Comparison of ENCODE assay signal across 19 mouse cellular contexts in genomic region chr6:136848399-136848798, GRCm38 (mm10). TPM values are rescaled to one million over a fixed set of nuclear protein-coding genes. Genes with fewer than 3 reads are reported as not detected.
DNase-seq lines count a peak whose midpoint lies in the region; ATAC-seq and TF ChIP-seq lines count a peak whose summit lies in the region.
"Had no signal": no experiment of that assay in that cellular context is flagged by ENCODE, and none has a peak within 500 bp of the region (broad histone marks: within the 10 kb centered on the region; RNA-seq: fewer than 3 reads in every experiment).

No protein-coding gene starts in this region.

- ATAC-seq in erythroid progenitor cell, adult 5-6 weeks (replicated peaks; ENCODE audit: low FRiP score, poor library complexity, severe bottlenecking), result peak; percentile 78
- ATAC-seq in liver, embryonic 12.5 days, result peak; percentile 69
- ATAC-seq in liver, embryonic 16.5 days (ENCODE audit: low read depth), result peak; percentile 62
- ATAC-seq in forebrain, embryonic 13.5 days, result no peak
- ATAC-seq: forebrain, embryonic 16.5 days had no signal

- H3K4me2 ChIP-seq in liver, embryonic 12.5 days, result peak overlapping the region; percentile 51
- peak overlapping the region; percentile 18 for H3K4me2 ChIP-seq in liver, embryonic 16.5 days (ENCODE audit: low read depth, low read length)
- no peak overlapping the region for H3K4me2 ChIP-seq in forebrain, embryonic 13.5 days
- H3K4me2 ChIP-seq: heart, embryonic 12.5 days; hindbrain, embryonic 15.5 days had no signal

- no peaks in the 10 kb centered on the region for H3K27me3 ChIP-seq in liver, embryonic 12.5 days (replicated peaks)
- no peaks in the 10 kb centered on the region for H3K27me3 ChIP-seq in liver, embryonic 16.5 days (ENCODE audit: control insufficient read depth, insufficient read depth, low read depth, low read length)
- H3K27me3 ChIP-seq in forebrain, embryonic 13.5 days, result no peaks in the 10 kb centered on the region
- H3K27me3 ChIP-seq: heart, embryonic 12.5 days; hindbrain, embryonic 15.5 days had no signal

- intact Hi-C loops in left cerebral cortex, adult 2 months (cut with DNase I), result no loop called here

- H3K9ac ChIP-seq in liver, embryonic 12.5 days, result peak overlapping the region; percentile 49; the same call in 1 of the 2 replicates
- H3K9ac ChIP-seq in liver, embryonic 16.5 days (ENCODE audit: low read depth, low read length), result 0 out of 2 replicates have a peak overlapping the region, but pooled peaks have one; percentile 4
- no peak overlapping the region for H3K9ac ChIP-seq in forebrain, embryonic 13.5 days
- H3K9ac ChIP-seq: heart, embryonic 12.5 days; hindbrain, embryonic 15.5 days had no signal

- H3K9me3 ChIP-seq in liver, embryonic 12.5 days (replicated peaks), result no peaks in the 10 kb centered on the region
- no peaks in the 10 kb centered on the region for H3K9me3 ChIP-seq in liver, embryonic 16.5 days (replicated peaks; ENCODE audit: control insufficient read depth, low read length)
- no peaks in the 10 kb centered on the region for H3K9me3 ChIP-seq in forebrain, embryonic 13.5 days (replicated peaks)
- H3K9me3 ChIP-seq: embryonic facial prominence, embryonic 10.5 days; heart, embryonic 12.5 days; hindbrain, embryonic 10.5 days; hindbrain, embryonic 15.5 days had no signal

- no peak for TF ChIP-seq CTCF in left cerebral cortex, adult 2 months (IDR thresholded peaks at IDR 0.05)

- peaks cover 73% of the 10 kb centered on the region for H3K36me3 ChIP-seq in liver, embryonic 12.5 days
- peaks cover 45% of the 10 kb centered on the region for H3K36me3 ChIP-seq in liver, embryonic 16.5 days (ENCODE audit: control insufficient read depth, insufficient read depth)
- no peaks in the 10 kb centered on the region for H3K36me3 ChIP-seq in forebrain, embryonic 13.5 days (ENCODE audit: poor library complexity, severe bottlenecking)
- H3K36me3 ChIP-seq: embryonic facial prominence, embryonic 10.5 days; hindbrain, embryonic 10.5 days; hindbrain, embryonic 15.5 days had no signal

- no peak for DNase-seq in urinary bladder, adult 18-20 months (ENCODE audit: low spot score in 2 of 2)
- DNase-seq in adrenal gland, postnatal 14 days, result no peak
- DNase-seq in left cerebral cortex, adult 2 months (ENCODE audit: extremely low spot score in 1 of 2, low spot score in 2 of 2), result no peak

- 40% methylated on average over 8 of the region's 8 CpGs for WGBS in liver, embryonic 12.5 days (ENCODE audit: insufficient replicate concordance)
- 30% methylated on average over 8 of the region's 8 CpGs for WGBS in liver, embryonic 16.5 days (ENCODE audit: insufficient replicate concordance)
- whole genome bisulfite sequencing in forebrain, embryonic 13.5 days, result 87% methylated on average over 8 of the region's 8 CpGs

- peak overlapping the region; percentile 80 for H3K27ac ChIP-seq in liver, embryonic 12.5 days
- peak overlapping the region; percentile 76 for H3K27ac ChIP-seq in liver, embryonic 16.5 days (ENCODE audit: low read length)
- no peak overlapping the region for H3K27ac ChIP-seq in forebrain, embryonic 13.5 days
- no peak overlapping the region for H3K27ac ChIP-seq in left cerebral cortex, adult 2 months
- H3K27ac ChIP-seq: embryonic facial prominence, embryonic 10.5 days; hindbrain, embryonic 10.5 days; hindbrain, embryonic 15.5 days had no signal

- H3K4me1 ChIP-seq in liver, embryonic 12.5 days, result peaks cover 66% of the 10 kb centered on the region
- peaks cover 40% of the 10 kb centered on the region for H3K4me1 ChIP-seq in liver, embryonic 16.5 days (ENCODE audit: control insufficient read depth, low read depth, low read length)
- peaks cover 4% of the 10 kb centered on the region; the same call in 1 of the 2 replicates for H3K4me1 ChIP-seq in forebrain, embryonic 13.5 days

- peak overlapping the region; percentile 11 for H3K4me3 ChIP-seq in liver, embryonic 12.5 days
- H3K4me3 ChIP-seq in liver, embryonic 16.5 days (ENCODE audit: low read depth, low read length), result peak overlapping the region; percentile 11
- H3K4me3 ChIP-seq in forebrain, embryonic 13.5 days, result no peak overlapping the region
- no peak overlapping the region for H3K4me3 ChIP-seq in left cerebral cortex, adult 2 months
- H3K4me3 ChIP-seq: embryonic facial prominence, embryonic 10.5 days; erythroblast, embryonic 14.5 days; heart, embryonic 12.5 days; hindbrain, embryonic 10.5 days; hindbrain, embryonic 15.5 days had no signal

RNA-seq across cellular contexts. Expression of gene Art4, which starts 9.1 kb away (rescaled TPM):
- 89.7 and 101 TPM in 2 replicates for total RNA-seq in erythroid progenitor cell, adult 5-6 weeks (2015; ENCODE audit: low replicate concordance)
- 123 and 147 TPM in 2 replicates for total RNA-seq in erythroid progenitor cell, adult 5-6 weeks (2017; ENCODE audit: low replicate concordance)
- polyA plus RNA-seq in liver, embryonic 12.5 days (2016; fragmentation: Nextera tagmentation; extraction: Ambion mirVana), result 26.3 and 27.0 TPM in 2 replicates
- polyA plus RNA-seq in liver, embryonic 16.5 days (2015; fragmentation: Nextera tagmentation; extraction: Ambion mirVana), result 28.1 and 28.3 TPM in 2 replicates
- 0.08 TPM in 1 of 2 replicates, not detected in the other for polyA plus RNA-seq in forebrain, embryonic 13.5 days (2015; fragmentation: Nextera tagmentation; extraction: Ambion mirVana)
- total RNA-seq in adrenal gland, postnatal 14 days (2021), result 6.0 and 7.4 TPM in 2 replicates
- total RNA-seq in left cerebral cortex, adult 2 months (2021), result not detected
- total RNA-seq: ES-E14 had no signal

RNA-seq across cellular contexts. Expression of gene Smco3, which starts 13.1 kb away (rescaled TPM):
- not detected in 2 replicates for total RNA-seq in erythroid progenitor cell, adult 5-6 weeks (2015; ENCODE audit: low replicate concordance)
- not detected in 2 replicates for total RNA-seq in erythroid progenitor cell, adult 5-6 weeks (2017; ENCODE audit: low replicate concordance)
- polyA plus RNA-seq in liver, embryonic 12.5 days (2016; fragmentation: Nextera tagmentation; extraction: Ambion mirVana), result not detected in 2 replicates
- polyA plus RNA-seq in liver, embryonic 16.5 days (2015; fragmentation: Nextera tagmentation; extraction: Ambion mirVana), result not detected in 2 replicates
- not detected in 2 replicates for polyA plus RNA-seq in forebrain, embryonic 13.5 days (2015; fragmentation: Nextera tagmentation; extraction: Ambion mirVana)
- 0.22 and 0.38 TPM in 2 replicates for total RNA-seq in adrenal gland, postnatal 14 days (2021)
- 1 to 10 TPM; 4.2 to 4.4 TPM for total RNA-seq in left cerebral cortex, adult 2 months (2021)
- total RNA-seq: ES-E14; heart, adult 18-20 months; heart, postnatal 25 days had no signal
- polyA plus RNA-seq: embryonic facial prominence, embryonic 10.5 days; erythroblast, embryonic 14.5 days; forebrain, embryonic 11.5 days; heart, embryonic 12.5 days; heart, embryonic 16.5 days; hindbrain, embryonic 10.5 days had no signal

RNA-seq across cellular contexts. Expression of gene Wbp11, which starts 20.4 kb away (rescaled TPM):
- 103 and 123 TPM in 2 replicates for total RNA-seq in erythroid progenitor cell, adult 5-6 weeks (2015; ENCODE audit: low replicate concordance)
- 116 and 132 TPM in 2 replicates for total RNA-seq in erythroid progenitor cell, adult 5-6 weeks (2017; ENCODE audit: low replicate concordance)
- polyA plus RNA-seq in liver, embryonic 12.5 days (2016; fragmentation: Nextera tagmentation; extraction: Ambion mirVana), result 95.0 and 97.3 TPM in 2 replicates
- 46.1 and 47.3 TPM in 2 replicates for polyA plus RNA-seq in liver, embryonic 16.5 days (2015; fragmentation: Nextera tagmentation; extraction: Ambion mirVana)
- 94.5 and 98.8 TPM in 2 replicates for polyA plus RNA-seq in forebrain, embryonic 13.5 days (2015; fragmentation: Nextera tagmentation; extraction: Ambion mirVana)
- total RNA-seq in adrenal gland, postnatal 14 days (2021), result 73.4 and 79.6 TPM in 2 replicates
- 100 to 1,000 TPM; 114 to 116 TPM for total RNA-seq in left cerebral cortex, adult 2 months (2021)

RNA-seq across cellular contexts. Expression of gene BC049715, which starts 21.0 kb away (rescaled TPM):
- total RNA-seq in erythroid progenitor cell, adult 5-6 weeks (2015; ENCODE audit: low replicate concordance), result 6.3 and 8.3 TPM in 2 replicates
- 0.91 and 3.6 TPM in 2 replicates for total RNA-seq in erythroid progenitor cell, adult 5-6 weeks (2017; ENCODE audit: low replicate concordance)
- polyA plus RNA-seq in liver, embryonic 12.5 days (2016; fragmentation: Nextera tagmentation; extraction: Ambion mirVana), result 1.2 and 1.3 TPM in 2 replicates
- polyA plus RNA-seq in liver, embryonic 16.5 days (2015; fragmentation: Nextera tagmentation; extraction: Ambion mirVana), result 0.59 and 0.98 TPM in 2 replicates
- polyA plus RNA-seq in forebrain, embryonic 13.5 days (2015; fragmentation: Nextera tagmentation; extraction: Ambion mirVana), result 0.85 and 1.9 TPM in 2 replicates
- total RNA-seq in adrenal gland, postnatal 14 days (2021), result 0.38 and 1.1 TPM in 2 replicates
- 1 to 10 TPM; 2.4 to 3.9 TPM for total RNA-seq in left cerebral cortex, adult 2 months (2021)

RNA-seq across cellular contexts. Expression of gene Mgp, which starts 27.2 kb away (rescaled TPM):
- not detected in 2 replicates for total RNA-seq in erythroid progenitor cell, adult 5-6 weeks (2015; ENCODE audit: low replicate concordance)
- total RNA-seq in erythroid progenitor cell, adult 5-6 weeks (2017; ENCODE audit: low replicate concordance), result 1.4 TPM in 1 of 2 replicates, not detected in the other
- 4.3 and 7.4 TPM in 2 replicates for polyA plus RNA-seq in liver, embryonic 12.5 days (2016; fragmentation: Nextera tagmentation; extraction: Ambion mirVana)
- polyA plus RNA-seq in liver, embryonic 16.5 days (2015; fragmentation: Nextera tagmentation; extraction: Ambion mirVana), result 3.3 and 4.8 TPM in 2 replicates
- 3.0 and 3.3 TPM in 2 replicates for polyA plus RNA-seq in forebrain, embryonic 13.5 days (2015; fragmentation: Nextera tagmentation; extraction: Ambion mirVana)
- 177 and 231 TPM in 2 replicates for total RNA-seq in adrenal gland, postnatal 14 days (2021)
- 10 to 100 TPM; 32.9 to 47.1 TPM for total RNA-seq in left cerebral cortex, adult 2 months (2021)
- total RNA-seq: ES-E14 had no signal
- polyA plus RNA-seq: erythroblast, embryonic 14.5 days; inflammation-experienced regulatory T-cells, adult 6 months had no signal

Comparison
In these comparisons a context has a peak if more than half of its experiments do, and no peak if none do; other contexts are left out.
1. H3K27ac ChIP-seq: peak in liver, embryonic 12.5 days (single experiment) and liver, embryonic 16.5 days (single experiment); none in forebrain, embryonic 13.5 days (single experiment) and left cerebral cortex, adult 2 months (single experiment).
2. H3K4me3 ChIP-seq: peak in liver, embryonic 12.5 days (single experiment) and liver, embryonic 16.5 days (single experiment); none in forebrain, embryonic 13.5 days (single experiment) and left cerebral cortex, adult 2 months (single experiment).
3. RNA of gene Art4, which starts 9.1 kb away (total RNA-seq): 89.7 to 147 TPM in erythroid progenitor cell, adult 5-6 weeks; 6.0 to 7.4 TPM in adrenal gland, postnatal 14 days and not detected in left cerebral cortex, adult 2 months; every median in the first group is over 10 times any median in the second.